Mouse (Mus musculus): Measurements from ENCODE around the gene Ndufs5.

Gene Ndufs5

DNA sequence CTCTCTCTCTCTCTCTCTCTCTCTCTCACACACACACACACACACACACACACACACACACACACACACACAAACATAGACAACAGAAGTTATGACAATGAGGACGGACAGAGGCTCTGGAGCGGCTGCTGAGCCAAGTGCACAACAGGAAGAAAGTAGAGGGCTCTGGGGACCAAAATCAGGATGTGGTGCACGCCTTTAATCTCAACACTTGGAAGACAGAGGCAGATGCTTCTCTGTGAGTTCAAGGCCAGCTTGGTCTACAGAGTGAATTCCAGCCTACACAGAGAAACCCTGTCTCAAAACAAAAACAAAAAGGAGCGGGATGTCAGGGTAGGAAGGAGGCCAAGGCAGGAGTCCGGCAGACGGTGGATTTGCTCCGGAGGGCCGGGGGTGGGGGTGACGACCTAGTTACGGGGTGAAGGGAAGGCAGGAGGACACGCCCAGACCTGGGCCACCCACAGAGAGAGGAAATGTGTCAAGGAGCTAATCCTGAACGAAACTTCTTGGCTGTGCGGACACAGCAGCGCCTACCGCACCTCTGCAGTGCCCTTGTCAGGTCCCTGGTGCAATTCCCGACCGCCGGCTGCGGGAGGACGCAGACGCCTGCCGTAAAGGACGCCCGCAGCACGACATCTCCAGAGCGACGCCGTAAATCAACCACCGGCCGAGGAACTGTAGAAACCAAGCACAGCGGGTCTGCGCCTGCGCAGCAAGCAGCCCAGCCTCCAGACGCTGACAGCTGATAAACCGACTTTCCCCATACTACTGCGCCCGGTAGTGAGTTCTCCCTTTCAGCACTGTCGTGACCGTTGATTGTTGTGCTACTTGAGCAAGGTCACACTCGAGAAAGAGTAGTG is at the start of gene Ndufs5:
Ndufs5 (minus strand) TSS at position 629 of the 860 bp plus-strand sequence.
- DNase-seq (ENCODE audit: low spot score in 2 of 2): peak; percentile 89 to 90

- no peak for DNase-seq (ENCODE audit: low spot score in 2 of 2)
Measured at GRCm38 (mm10) chr4:123765071-123765470, 47.1 kb upstream of the Ndufs5 start.

DNA sequence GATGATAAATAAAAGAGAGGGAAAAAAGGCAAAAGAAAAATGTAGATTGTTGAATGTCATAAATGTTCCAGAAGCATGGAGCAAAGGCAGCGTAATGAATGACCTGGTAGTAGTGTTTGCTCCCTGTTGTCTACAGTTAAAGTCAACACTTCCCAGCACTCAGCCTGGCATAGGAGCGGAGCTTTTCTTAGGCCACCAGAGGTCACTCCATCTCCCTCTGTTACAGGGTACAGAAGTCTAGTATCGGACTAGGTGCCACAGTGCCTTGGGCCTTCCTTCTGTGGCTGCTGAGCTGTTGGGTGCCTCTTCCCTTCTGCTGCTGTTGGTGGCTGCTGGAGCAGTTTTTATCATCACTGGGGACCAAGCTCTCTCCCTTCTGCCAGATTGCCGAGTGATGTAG is 40.3 kb upstream of the Ndufs5 start:
- DNase-seq (ENCODE audit: low spot score in 2 of 2): no peak

- DNase-seq (ENCODE audit: low spot score in 2 of 2): no peak
Measured at GRCm38 (mm10) chr4:123750707-123751312, 32.8 kb upstream of the Ndufs5 start.

GRCm38 (mm10) chr4:123750152-123750651 is 32.2 kb upstream of the Ndufs5 start, which contains the start of gene Akirin1:
Gene Akirin1 (minus strand): TSS chr4:123750345.
- peak; percentile 93 to 97 for DNase-seq (ENCODE audit: low spot score in 2 of 2)

DNA sequence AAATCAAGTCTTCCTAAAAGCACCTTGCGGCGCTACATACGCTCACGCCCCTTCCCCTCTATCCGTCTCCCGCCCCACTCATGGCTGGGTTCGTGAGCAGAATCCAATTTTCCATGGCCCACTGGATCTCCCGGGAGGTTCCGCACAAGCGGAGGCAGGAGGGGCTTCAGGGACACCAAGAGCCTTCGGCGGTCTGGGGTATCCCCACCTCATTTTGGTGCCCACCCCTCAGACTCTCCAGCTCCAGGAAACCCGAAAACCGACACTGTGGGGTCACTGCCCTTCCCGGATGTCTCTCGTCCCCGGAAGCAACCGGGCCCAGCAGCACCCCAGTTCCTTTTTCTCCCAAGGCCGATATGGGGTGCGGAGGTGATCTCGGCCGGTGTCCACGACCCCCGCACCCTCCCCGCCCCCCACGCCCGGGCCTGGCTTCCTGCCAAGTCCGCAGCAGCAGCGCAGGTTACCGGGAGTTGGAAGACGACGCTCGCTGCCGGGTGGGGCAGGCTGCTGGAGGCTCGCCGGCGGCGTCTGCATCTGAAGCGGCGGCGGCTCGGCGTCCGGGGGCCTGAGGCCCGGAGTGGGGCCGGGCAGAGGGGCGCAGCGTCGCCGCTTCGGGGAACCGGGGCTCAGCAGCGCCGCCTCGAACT is 31.6 kb upstream of the Ndufs5 start:
- DNase-seq (ENCODE audit: low spot score in 2 of 2): peak in 1 of 2 experiments; percentile 27

DNA sequence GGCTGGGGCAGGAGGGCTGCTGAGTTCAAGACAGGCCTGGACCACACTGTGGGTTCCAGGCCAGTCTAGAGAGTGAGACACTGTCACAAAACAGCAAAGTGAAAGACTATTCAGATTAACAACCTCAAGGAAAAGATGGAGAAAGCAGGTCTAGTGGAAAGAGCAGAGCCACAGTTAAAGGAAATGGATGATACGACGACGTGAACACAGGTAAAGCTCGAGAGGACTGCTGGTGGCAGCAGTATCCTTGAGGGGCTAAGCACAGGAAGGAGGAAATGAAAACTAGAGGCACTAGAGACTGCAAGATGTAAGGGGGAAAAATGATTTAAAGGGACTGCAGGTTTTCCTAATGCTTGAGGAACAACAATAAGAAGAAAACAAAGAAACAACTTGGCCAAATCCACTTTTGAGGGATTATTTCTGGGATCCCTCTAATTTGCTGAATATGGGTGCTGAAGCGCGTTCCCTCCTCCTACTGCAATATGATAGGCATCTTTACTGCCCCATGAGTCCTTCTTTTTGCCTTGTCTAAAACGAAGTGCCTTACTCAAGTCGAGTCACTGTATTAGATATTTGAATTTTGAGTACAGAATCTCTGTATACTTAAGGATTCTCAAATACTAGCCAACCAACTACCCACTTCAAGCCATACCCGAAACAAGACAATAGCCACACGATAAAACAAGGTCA is 30.9 kb upstream of the Ndufs5 start:
- no peak for DNase-seq (ENCODE audit: low spot score in 2 of 2)

GRCm38 (mm10) chr4:123745221-123745775 is 27.3 kb upstream of the Ndufs5 start:
- DNase-seq (ENCODE audit: low spot score in 2 of 2): no peak

- no peak for DNase-seq (ENCODE audit: low spot score in 2 of 2)
Measured at GRCm38 (mm10) chr4:123742891-123743290, 24.9 kb upstream of the Ndufs5 start.

- DNase-seq (ENCODE audit: low spot score in 2 of 2): no peak
Measured at GRCm38 (mm10) chr4:123738708-123739107, 20.7 kb upstream of the Ndufs5 start.

GRCm38 (mm10) chr4:123733532-123733931 is 15.5 kb upstream of the Ndufs5 start:
- DNase-seq (ENCODE audit: low spot score in 2 of 2): no peak

DNA sequence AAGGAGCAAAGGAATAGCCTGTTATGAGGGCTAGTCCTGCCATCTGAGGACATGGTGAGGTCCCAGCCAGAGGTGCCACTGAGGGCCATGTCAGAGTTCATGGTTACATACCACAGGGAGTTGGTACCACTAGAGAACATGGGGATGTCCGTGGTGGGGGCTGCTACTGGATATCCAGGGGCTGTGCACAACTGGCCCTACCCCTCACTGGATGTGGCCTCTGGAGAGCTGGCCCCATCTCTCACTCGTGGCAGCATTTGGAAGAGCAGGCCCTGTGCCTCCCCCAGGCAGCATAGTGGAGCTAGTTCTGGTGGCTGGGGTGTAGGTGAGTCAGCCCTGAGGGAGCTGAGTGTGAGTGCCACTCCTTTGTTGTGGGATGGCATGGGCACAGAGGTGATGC is 14.9 kb upstream of the Ndufs5 start:
- DNase-seq (ENCODE audit: low spot score in 2 of 2): no peak

- DNase-seq (ENCODE audit: low spot score in 2 of 2): no peak
Measured at GRCm38 (mm10) chr4:123732163-123732910, 14.3 kb upstream of the Ndufs5 start.

DNA sequence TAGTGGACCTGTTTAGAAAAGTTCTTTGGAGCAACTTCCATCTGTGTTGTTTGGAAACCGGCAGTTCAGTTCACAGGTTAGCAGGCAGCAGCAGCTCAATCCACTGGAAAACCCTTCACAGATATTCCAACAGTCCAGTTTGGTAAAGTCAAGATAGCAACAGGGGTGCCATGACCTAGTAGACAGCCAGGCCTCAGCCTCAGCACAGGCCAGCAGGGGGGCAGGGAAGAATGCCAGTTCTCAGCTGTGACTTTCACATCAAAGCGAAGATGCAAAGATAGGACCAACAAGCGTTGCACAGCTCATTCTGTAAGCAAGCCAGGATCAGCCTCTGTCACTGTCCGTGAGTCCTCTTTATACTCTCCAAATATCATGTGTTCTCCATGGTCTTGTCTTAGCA is 3.8 kb upstream of the Ndufs5 start:
- DNase-seq (ENCODE audit: low spot score in 2 of 2): no peak

DNA sequence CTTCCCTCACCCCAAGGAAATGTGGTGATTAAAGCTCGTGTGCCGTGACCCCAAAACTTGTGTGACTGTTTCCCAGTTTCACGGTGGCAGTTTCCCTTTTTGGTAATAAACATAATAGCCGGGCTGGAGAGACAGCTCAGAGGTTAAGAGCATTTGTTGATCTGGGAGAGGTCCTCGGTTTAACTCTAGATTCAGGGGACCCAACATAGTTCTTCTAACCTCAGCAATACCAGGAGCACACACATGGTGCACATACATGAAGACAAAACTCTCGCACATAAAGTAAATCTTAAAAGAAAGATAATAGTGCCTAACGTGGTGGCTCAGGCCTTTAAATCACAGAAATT is 405 bp upstream of the Ndufs5 start:
- no peak for DNase-seq (ENCODE audit: low spot score in 2 of 2)

DNA sequence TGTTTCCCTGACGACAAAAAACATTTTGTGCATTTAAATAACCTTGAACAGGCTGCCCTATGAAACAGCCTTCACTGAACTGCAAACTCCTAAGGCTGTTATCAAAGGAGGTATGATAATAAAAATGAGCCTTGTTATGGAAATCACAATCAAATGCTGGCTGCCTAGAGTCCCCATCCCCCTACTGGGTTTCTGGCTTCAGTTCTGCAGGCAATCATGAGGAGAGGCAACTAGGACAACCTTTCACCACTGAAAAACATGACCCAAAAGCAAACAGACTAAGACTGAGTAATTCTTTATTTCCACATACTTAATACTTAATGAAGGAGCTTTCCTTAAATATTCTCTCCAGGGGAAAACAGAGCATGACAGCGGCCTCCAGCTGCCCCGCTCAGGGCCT is 5.6 kb downstream of the Ndufs5 start:
- no peak for DNase-seq (ENCODE audit: low spot score in 2 of 2)

DNA sequence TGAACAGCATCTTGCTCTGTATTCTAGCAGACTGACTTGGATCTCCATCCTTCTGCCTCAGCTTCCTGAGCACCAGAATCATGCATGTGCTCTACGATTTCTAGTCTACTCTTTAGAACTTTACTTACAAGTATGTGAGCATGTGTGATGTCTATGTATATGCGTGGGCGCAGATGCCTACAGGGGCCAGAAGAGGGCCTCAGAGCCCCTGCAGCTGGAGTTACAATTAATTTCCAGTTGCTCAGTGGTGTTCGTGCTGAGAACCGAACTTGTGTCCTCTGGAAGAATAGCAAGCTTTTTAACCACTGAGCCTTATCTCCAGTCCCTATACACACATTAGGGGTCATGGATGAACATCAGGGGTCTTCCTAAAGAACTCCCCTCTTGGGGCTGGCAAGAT is 10.7 kb downstream of the Ndufs5 start:
- DNase-seq (ENCODE audit: low spot score in 2 of 2): no peak

GRCm38 (mm10) chr4:123705340-123705739 is 12.7 kb downstream of the Ndufs5 start:
- no peak for DNase-seq (ENCODE audit: low spot score in 2 of 2)

DNA sequence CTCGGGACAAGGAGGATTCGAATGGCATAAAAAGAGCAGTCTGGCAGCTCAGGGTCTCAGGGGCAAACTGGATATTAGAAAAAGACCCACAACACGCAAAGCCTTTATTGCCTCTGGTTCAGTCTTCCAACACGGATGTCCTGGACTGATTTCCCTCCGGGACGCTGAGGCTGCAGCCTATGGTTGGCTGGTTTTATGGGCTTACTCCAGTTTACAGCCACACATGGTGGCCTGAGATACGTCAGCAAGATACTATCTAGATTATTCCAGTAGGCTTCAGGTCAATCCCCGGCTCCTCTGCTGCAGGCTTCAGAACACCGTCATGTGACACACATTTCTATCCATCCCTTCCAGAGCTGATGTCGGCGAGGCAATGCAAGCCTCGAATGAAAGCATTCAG is 24.6 kb downstream of the Ndufs5 start:
- no peak for DNase-seq (ENCODE audit: low spot score in 2 of 2)

GRCm38 (mm10) chr4:123692071-123692470 is 25.9 kb downstream of the Ndufs5 start:
- no peak for DNase-seq (ENCODE audit: low spot score in 2 of 2)

DNA sequence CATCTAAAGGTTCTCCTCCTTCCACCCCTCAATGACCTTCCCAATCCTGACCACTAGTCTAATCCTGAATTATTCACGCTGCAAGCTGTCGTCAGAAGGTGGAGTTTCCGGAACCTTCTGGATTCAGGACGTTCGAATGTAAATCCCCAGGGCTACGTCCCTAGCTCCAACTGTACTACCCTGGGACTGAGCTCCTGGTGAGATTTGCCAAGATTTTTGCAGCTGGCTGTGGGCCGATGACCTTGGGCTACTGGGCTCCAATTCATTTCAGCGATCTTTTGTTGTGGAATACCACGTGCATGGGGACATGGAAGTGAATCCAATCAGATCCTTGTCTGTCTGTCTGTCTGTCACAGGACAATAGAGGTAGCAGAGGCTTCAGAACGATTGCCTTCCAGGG is 27.7 kb downstream of the Ndufs5 start:
- DNase-seq (ENCODE audit: low spot score in 2 of 2): no peak
